Mouse (Mus musculus) left cerebral cortex, postnatal 4 days (tissue): ENCODE data around the gene Itgb1bp1. TPM values are rescaled to one million over a fixed set of nuclear protein-coding genes. Genes with fewer than 3 reads are reported as not detected.

Experiments
- DNase-seq: peaks from one replicate; pipeline ENCODE4 v3.0.0-alpha.2; 2022
- intact Hi-C: fragments of 180-260 bp; cut with DNase I; formaldehyde crosslinking; loops from one replicate; pipeline ENCODE4 v1.15.1; 2025
- total RNA-seq, 2 experiments: library from RNA; stranded (reverse); gene quantifications; 2 replicates each; pipeline ENCODE4 v1.2.3; 2021

Gene Itgb1bp1
- total RNA-seq, 2 experiments from 2014 or later: 33.4 to 35.3 TPM

DNA sequence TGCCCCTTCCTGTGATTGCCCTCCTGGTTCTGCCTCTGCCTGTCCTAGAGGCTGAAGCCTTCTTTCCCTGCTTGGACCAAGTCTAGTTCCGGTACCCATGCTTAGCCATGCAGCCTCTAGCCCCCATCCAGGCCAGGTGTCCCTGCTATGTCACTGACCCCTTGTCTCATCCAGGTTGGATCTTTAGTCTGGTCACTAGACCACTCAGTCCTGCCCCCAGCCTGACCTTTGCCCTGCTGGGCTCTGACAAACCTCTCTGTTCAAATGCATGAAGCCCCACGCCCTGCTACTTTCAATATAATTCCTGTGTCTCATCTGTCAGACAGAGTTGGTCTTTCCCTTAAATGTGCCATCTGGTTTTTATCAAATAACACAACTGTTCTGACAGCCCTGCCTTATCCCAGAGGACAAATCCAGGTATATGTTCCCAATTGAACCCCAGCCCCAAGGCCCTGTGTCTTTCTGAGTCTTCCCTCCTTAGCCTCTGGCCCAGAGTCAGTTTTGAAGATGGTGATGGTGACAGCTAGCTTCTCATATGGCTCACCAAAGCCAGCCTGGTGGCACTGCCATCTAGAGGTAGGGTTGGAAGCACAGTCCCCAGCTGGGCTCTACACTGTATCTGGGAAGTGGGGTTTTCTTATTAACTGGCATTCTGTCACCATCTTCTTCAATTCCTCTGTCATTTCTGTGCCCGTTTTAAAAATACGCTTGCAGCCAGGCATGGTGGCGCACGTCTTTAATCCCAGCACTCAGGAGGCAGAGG is 25.4 kb downstream of the Itgb1bp1 start:
- no peak for DNase-seq

DNA sequence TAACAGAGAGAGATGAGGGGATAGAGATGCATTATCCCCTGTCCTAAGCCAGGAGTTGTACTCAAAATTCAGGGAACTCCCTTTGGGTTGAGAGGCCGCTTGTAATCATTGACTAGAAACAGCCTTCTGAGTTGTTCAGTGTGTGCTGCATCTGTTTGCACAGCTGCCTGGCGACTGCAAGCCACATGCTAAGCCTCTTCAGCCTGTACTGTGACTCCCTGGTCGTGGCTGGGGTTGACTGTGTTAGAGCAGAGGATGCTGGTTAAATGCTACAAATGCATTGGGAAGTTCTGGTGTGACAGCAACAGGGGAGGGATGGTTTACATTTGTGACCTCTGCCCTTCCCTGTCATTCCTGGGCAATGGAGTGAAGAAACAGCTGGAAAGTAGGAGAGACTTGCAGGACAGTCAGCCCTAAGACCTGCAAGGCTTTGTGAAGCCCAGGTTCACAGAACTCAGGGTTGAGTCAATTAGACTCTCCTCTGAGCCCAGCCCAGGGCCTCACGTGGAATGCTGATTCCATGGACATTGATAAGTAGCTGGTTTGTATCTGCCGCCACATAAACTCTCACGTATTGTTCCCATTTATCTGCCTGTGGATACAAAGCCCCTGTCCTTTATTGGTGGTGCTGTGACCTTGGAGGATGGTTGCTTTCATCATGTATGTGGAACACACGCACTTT is 38.2 kb downstream of the Itgb1bp1 start:
- intact Hi-C loops: no loop called here

More for the DNA sequence above, 25.4 kb downstream of the Itgb1bp1 start:
- intact Hi-C loops: no loop called here

GRCm38 (mm10) chr12:21244375-21244960 is 41.6 kb downstream of the Itgb1bp1 start:
- intact Hi-C loops: no loop called here
- DNase-seq: no peak

More for the DNA sequence above, 38.2 kb downstream of the Itgb1bp1 start:
- DNase-seq: no peak

GRCm38 (mm10) chr12:21241965-21242364 is 44.1 kb downstream of the Itgb1bp1 start:
- intact Hi-C loops: no loop called here
- DNase-seq: no peak

DNA sequence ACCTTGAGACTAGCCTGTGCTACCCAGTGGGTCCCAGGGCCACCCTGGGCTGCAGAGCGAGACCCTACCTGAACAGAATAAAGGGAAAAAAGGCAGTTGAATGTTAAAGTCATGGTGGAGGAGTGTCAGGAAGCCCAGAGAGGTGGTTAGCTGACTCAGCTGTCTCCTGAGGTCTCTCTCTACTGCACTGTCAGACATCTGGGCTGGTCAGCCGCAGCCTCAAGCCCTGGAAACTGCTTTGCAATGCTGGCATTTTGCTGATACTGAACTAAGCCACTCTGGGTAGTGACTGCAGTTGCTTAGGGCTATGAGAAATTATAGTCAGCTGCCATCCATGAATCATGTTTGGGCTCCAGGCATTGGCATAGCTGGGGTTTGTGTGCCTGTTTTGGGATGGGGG is 51.5 kb downstream of the Itgb1bp1 start:
- intact Hi-C loops: no loop called here
- no peak for DNase-seq

- intact Hi-C loops: no loop called here
- DNase-seq: no peak
Measured at GRCm38 (mm10) chr12:21233727-21234126, 52.4 kb downstream of the Itgb1bp1 start.

DNA sequence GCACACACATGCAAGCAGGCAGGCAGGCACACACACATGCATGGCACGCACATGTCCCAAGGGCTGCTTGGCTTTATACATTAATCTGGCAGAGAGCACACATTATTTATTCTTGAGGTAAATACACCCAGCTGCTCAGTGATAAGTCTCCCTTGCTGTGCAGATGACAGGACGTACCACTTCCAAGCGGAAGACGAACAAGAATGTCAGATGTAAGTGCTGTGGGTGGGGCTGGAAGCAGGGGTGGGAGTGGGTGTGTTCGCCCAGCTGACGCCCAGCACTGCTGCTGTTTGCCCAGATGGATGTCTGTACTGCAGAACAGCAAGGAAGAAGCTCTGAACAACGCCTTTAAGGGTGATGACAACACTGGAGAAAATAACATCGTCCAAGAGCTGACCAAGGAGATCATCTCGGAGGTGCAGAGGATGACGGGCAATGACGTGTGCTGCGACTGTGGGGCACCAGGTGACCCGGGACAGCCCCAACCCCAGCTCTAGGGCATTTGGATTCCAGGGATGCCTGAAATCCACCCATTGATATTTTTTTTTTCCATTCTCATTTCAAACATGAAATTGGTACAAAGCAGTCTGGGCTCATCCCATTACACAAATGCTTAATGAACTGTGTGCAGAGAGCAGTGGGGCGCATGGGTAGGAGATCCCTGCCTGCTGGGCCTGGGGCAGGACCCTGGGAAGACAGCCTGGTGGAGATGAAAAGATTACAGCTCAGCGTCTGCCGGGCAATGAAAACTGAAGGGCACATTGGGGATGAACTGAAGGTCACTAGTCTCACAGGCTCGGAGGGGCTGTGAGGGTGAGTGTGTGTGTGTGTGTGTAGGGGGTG is 56.8 kb downstream of the Itgb1bp1 start:
- DNase-seq: no peak
- intact Hi-C loops: loop anchor here (5.0 kb wide), 1 partner anchor 117 kb away; no protein-coding TSS in a partner anchor

GRCm38 (mm10) chr12:21228650-21229049 is 57.4 kb downstream of the Itgb1bp1 start:
- intact Hi-C loops: loop anchor here (5.0 kb wide), 1 partner anchor 116 kb away; no protein-coding TSS in a partner anchor

DNA sequence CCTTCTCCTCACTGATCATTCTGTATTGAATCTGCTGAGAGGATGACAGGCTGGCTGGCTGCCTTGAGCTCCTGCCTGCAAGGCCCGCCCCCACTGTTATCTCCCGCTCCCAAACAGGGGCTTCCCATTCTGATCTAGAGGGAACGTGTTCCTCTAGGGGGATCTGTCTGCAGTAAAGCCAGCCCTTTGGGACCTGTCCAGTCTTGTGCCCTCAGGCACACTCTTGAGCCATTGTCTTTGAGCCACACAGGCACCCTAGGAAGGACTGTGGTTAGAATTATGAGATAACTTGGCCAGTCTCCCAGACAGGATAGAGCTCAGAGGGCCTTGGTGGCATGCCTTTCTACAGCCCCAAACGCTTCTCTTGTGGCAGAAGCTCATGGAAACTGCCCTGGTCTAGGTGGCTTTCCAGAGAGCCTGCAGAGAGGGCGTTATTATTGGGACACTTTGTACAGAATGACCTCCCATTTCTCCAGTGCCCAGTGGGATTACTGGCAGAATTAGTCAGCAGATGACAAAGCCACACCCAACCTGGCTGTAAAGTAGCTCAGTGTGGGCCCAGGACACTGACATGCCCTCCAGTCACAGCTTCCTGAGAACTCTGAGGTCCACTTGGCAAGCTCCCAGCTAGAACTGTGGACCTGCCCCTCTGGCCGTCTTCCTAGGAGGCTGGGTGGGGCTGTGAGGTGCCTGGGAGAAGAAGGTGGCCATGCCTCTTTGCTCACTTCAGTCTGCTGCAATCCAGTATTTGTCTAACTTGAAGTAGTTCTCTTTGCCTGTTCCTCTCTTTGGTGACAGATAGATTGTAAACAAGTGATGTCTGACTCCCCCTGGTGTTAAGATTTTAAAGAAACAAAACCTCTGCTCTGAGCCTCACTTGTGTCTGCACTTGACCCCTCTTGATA is 58.8 kb downstream of the Itgb1bp1 start:
- peak; percentile 36 for DNase-seq
- intact Hi-C loops: loop anchor here (5.0 kb wide), 1 partner anchor 115 kb away; no protein-coding TSS in a partner anchor

More at GRCm38 (mm10) chr12:21228650-21229049, 57.4 kb downstream of the Itgb1bp1 start:
- DNase-seq: no peak

DNA sequence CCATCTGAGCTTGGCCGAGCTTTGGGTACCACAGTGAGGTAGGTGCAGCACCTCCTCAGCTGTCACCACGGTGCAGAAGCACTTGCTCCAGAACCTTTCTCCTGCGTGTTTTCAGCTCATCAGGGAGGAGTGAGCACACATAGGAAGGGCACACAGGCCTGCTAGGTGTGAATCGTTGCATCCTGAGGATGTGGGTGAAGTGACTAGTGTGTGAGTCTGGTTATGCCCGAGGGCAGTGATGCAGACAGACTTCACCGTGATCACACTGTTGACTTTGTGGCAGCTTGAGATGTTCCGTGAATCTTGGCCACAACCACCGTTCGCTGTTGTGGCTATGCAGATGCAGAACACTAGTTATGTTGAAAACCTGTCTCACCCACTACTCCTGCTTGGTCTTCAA is 59.8 kb downstream of the Itgb1bp1 start:
- no peak for DNase-seq
- intact Hi-C loops: loop anchor here (5.0 kb wide), 1 partner anchor 114 kb away; no protein-coding TSS in a partner anchor

DNA sequence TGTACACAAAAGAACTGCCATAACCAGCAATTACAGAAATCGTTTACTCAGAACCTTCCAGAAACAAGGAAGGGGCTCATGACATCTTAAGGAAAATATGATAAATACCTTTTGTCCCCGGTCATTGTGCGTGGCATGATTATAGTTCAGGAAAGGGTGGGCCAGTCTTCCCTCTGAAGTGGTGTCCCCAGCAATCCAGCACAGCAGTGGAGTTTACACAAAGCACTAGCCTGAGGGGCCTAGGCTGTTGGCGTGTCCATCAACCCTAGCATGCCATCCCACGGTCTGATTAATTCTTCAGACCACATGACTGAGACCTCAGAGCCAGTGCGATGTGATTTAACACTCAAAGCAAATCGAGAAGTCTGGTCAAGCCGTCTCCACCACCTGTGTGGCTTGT is 60.7 kb downstream of the Itgb1bp1 start:
- DNase-seq: no peak
- intact Hi-C loops: loop anchor here (5.0 kb wide), 1 partner anchor 113 kb away; no protein-coding TSS in a partner anchor

- no peak for DNase-seq
- intact Hi-C loops: no loop called here
Measured at GRCm38 (mm10) chr12:21223923-21224322, 62.2 kb downstream of the Itgb1bp1 start.

DNA sequence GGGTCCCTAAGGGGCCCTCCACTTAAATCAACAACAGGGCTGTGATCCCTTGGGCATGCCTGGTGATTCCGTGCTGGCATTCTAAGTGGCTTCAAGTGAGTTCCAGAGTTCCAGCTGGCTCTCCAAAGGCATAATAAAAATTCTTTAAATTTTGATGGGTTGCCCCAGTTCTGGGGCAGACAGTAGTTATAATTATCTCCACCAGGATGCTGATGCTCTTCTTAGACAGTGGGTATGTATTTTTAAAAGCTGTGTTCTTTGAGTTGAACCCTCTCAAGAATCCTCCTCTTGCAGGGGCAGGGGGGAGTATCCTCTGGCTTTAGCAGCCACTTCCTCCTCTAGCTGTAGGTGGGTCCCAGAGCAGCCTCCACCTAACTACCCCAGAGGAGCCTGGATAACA is 65.5 kb downstream of the Itgb1bp1 start:
- no peak for DNase-seq
- intact Hi-C loops: no loop called here

- intact Hi-C loops: no loop called here
- DNase-seq: no peak
Measured at GRCm38 (mm10) chr12:21217776-21218444, 68.2 kb downstream of the Itgb1bp1 start.

DNA sequence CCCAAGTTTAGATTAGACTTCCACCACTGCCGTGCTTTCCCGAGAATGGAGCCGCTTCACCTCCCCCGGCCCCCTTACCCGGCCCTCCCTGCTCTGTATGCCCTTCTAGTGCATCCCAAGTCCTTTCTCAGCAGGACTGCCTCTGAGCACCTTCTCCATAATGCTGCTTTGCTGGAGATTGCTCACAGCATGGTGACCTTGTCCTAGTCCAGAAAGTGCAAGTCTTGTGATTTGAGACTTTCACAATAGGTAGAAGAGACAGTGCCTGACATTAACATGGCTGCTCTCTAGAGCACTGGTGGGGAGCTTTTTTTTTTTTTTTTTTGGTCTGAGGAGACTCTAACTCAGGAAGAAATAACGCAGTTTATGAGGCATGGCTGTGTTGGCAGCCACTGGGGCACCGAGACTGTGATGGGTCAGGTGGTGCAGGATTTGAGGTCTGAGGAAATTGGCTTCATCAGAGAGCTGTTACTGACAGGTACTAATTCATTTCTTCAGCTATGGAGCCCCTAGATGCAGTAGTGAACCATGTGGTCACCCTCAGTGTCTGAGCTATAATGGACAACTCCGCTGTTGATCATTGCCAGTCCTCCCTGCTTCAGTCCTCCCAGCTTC is 71.4 kb downstream of the Itgb1bp1 start:
- DNase-seq: no peak
- intact Hi-C loops: no loop called here

GRCm38 (mm10) chr12:21212876-21213275 is 73.2 kb downstream of the Itgb1bp1 start:
- no peak for DNase-seq
- intact Hi-C loops: no loop called here

DNA sequence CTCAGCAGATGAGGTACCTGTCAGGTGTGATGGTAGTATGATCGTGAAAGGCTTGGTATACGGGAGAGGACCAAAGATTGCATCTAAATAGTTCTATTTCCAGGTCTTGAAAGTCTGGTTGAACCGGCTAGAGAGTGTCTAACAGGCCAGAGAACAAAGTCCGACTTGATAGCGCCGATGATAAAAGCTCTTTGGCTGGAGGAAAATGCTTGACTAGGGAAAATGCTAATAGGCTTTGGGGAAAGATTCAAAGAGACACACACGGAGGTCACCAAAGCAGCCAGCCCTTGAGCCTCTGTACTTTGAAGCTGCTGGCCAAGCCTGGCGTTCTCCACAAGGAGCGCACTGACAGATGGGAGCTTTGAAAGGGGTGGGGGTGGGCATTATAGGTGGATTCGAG is 76.8 kb downstream of the Itgb1bp1 start:
- DNase-seq: no peak
- intact Hi-C loops: loop anchor here (10.0 kb wide), 1 partner anchor 74 kb away; no protein-coding TSS in a partner anchor

DNA sequence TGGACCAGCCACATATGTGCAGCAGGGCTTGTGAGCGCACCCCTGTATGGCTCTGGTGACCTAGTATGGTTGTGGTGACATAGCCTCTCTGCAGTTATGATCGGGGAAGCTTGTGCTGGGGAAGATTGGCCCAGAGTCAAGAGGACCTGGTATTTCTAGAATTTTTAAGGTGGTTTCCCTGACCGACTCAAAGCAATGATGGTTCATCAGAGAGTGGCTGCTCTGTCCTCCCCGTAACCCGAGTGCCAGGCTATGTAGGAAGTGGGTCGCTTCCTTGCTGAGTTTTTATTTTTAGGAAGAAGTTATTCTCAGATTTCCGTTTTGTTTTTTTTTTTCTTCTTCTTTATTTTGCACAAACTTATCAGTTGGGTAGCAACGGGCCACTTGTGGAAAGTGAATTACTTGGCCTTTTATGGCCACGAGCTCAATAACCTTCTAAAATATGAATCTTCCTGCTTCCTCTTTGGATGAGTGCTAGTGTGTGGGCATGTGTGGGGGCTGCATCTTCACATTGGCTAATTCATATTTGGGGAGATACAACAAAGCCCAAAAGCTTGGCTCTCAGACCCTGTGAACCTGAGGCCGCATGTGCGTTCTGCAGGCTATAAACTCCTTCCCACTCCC is 77.8 kb downstream of the Itgb1bp1 start:
- intact Hi-C loops: loop anchor here (10.0 kb wide), 1 partner anchor 73 kb away; no protein-coding TSS in a partner anchor
- no peak for DNase-seq
